Mouse (Mus musculus) duodenum, adult 2 months (tissue): ENCODE results near the gene Nap1l5. TPM values are rescaled to one million over a fixed set of nuclear protein-coding genes. Genes with fewer than 3 reads are reported as not detected.

Experiments
- polyA plus RNA-seq: library from polyadenylated mRNA; depleted of rRNA; stranded (reverse); fragments of >200 nt; gene quantifications from 2 replicates; pipeline ENCODE4 v1.2.3, GENCODE M21; 2012; ENCODE audit warnings: low replicate concordance; rRNA removed

Gene Nap1l5
- 0.53 and 1.2 TPM in 2 replicates for polyA plus RNA-seq

GRCm38 (mm10) chr6:58906852-58907261, at the start of gene Nap1l5:
Gene Nap1l5, minus strand, starts transcription at chr6:58907076.

Other genes starting within 250 kb of the Nap1l5 start
- 8.4 and 10.5 TPM in 2 replicates for gene Herc3, start 75.6 kb downstream of the Nap1l5 start, polyA plus RNA-seq
- gene Fam13a, start 117.5 kb upstream of the Nap1l5 start, polyA plus RNA-seq, result 1.8 and 6.0 TPM in 2 replicates